Mouse (Mus musculus) embryonic facial prominence, embryonic 12.5 days (tissue): ENCODE measurements around the gene Fyco1. TPM values are rescaled to one million over a fixed set of nuclear protein-coding genes. Genes with fewer than 3 reads are reported as not detected.
A peak's percentile ranks its signal among the peaks of the same experiment; 100 is the strongest.

Experiments used
- ATAC-seq: fragments of 200-750 bp; cut with Nextera tagmentation; 2 replicates; pipeline ENCODE4 v1.8.0; 2017; ENCODE audit not compliant: insufficient number of reproducible peaks, insufficient read depth, low FRiP score, low TSS enrichment
- H3K27ac ChIP-seq: fragments of 300-500 bp; sonication (generic); 2 replicates; pipeline ENCODE4 v1.5.1; 2016; ENCODE audit warnings: mild to moderate bottlenecking
- H3K27me3 ChIP-seq: fragments of 300-500 bp; sonication (generic); 2 replicates; pipeline ENCODE4 v1.6.1; 2016; ENCODE audit warnings: mild to moderate bottlenecking, moderate library complexity
- H3K36me3 ChIP-seq: fragments of 300-500 bp; sonication (generic); 2 replicates; pipeline ENCODE4 v1.6.1; 2016; ENCODE audit warnings: mild to moderate bottlenecking
- H3K4me1 ChIP-seq: fragments of 300-500 bp; sonication (generic); 2 replicates; pipeline ENCODE4 v1.6.1; 2016
- H3K4me2 ChIP-seq: fragments of 300-500 bp; sonication (generic); replicated peaks from 2 replicates; pipeline ENCODE4 v1.6.1; 2016; ENCODE audit warnings: mild to moderate bottlenecking, moderate library complexity
- H3K4me3 ChIP-seq: fragments of 300-500 bp; sonication (generic); 2 replicates; pipeline ENCODE4 v1.5.1; 2016; ENCODE audit warnings: mild to moderate bottlenecking
- H3K9ac ChIP-seq: fragments of 300-500 bp; sonication (generic); 2 replicates; pipeline ENCODE4 v1.6.1; 2016; ENCODE audit warnings: mild to moderate bottlenecking, moderate library complexity
- H3K9me3 ChIP-seq: fragments of 300-500 bp; sonication (generic); 2 replicates; pipeline ENCODE4 v1.6.1; 2016; ENCODE audit warnings: mild to moderate bottlenecking, moderate library complexity
- WGBS: fragments of 180-500 bp; shearing (Covaris S2); methylation state at CpG from one replicate; pipeline ENCODE4 v1.1.7; 2016; 5-methylcytosine and 5-hydroxymethylcytosine counted together
- polyA plus RNA-seq: library from polyadenylated mRNA; unstranded; fragments of >200 nt; fragmentation: Nextera tagmentation; extraction: Ambion mirVana; gene quantifications from 2 replicates; pipeline ENCODE4 v1.2.1, GENCODE M21; 2016

The Fyco1 gene
- 13.6 and 13.9 TPM in 2 replicates for polyA plus RNA-seq

- ATAC-seq = peak; percentile 98
- under 1% methylated on average over 47 of the region's 47 CpGs for WGBS
- H3K9ac ChIP-seq = peak within 1 kb of the TSS; percentile 76
- peak within 1 kb of the TSS; percentile 72 for H3K4me2 ChIP-seq
- H3K27ac ChIP-seq = peak within 1 kb of the TSS; percentile 95
- H3K36me3 ChIP-seq = no peaks in the 10 kb centered on the region
- H3K27me3 ChIP-seq = no peaks in the 10 kb centered on the region
- H3K9me3 ChIP-seq = no peaks in the 10 kb centered on the region
- peaks cover 4% of the 10 kb centered on the region; the same call in 1 of the 2 replicates for H3K4me1 ChIP-seq
- peak within 1 kb of the TSS; percentile 76 for H3K4me3 ChIP-seq
Observed at GRCm38 (mm10) chr9:123851713-123852448, at the start of gene Fyco1. Gene Fyco1 (minus strand): TSS chr9:123851899.

GRCm38 (mm10) chr9:123872049-123872448 is 20.4 kb upstream of the Fyco1 start:
- no peaks in the 10 kb centered on the region for H3K36me3 ChIP-seq
- H3K9ac ChIP-seq = no peak overlapping the region
- H3K4me2 ChIP-seq = no peak overlapping the region
- no peaks in the 10 kb centered on the region for H3K9me3 ChIP-seq
- H3K27ac ChIP-seq = no peak overlapping the region
- no peaks in the 10 kb centered on the region for H3K27me3 ChIP-seq
- WGBS = 75% methylated on average over 4 of the region's 4 CpGs
- H3K4me1 ChIP-seq = no peaks in the 10 kb centered on the region
- no peak for ATAC-seq
- H3K4me3 ChIP-seq = no peak overlapping the region

- H3K27me3 ChIP-seq = no peaks in the 10 kb centered on the region
- no peak for ATAC-seq
- 64% methylated on average over 5 of the region's 6 CpGs for WGBS
Observed at GRCm38 (mm10) chr9:123869167-123869784, 17.6 kb upstream of the Fyco1 start.

GRCm38 (mm10) chr9:123863641-123864040 is 11.9 kb upstream of the Fyco1 start:
- WGBS = 82% methylated on average over 1 of the region's 1 CpGs
- H3K4me1 ChIP-seq = no peaks in the 10 kb centered on the region
- H3K9ac ChIP-seq = no peak overlapping the region
- H3K4me3 ChIP-seq = no peak overlapping the region
- H3K9me3 ChIP-seq = no peaks in the 10 kb centered on the region
- ATAC-seq = no peak
- no peak overlapping the region for H3K27ac ChIP-seq
- H3K4me2 ChIP-seq = no peak overlapping the region
- H3K27me3 ChIP-seq = no peaks in the 10 kb centered on the region
- no peaks in the 10 kb centered on the region for H3K36me3 ChIP-seq

More at GRCm38 (mm10) chr9:123869167-123869784, 17.6 kb upstream of the Fyco1 start:
- no peak overlapping the region for H3K4me2 ChIP-seq
- no peaks in the 10 kb centered on the region for H3K36me3 ChIP-seq
- no peaks in the 10 kb centered on the region for H3K9me3 ChIP-seq
- H3K9ac ChIP-seq = no peak overlapping the region
- H3K4me1 ChIP-seq = no peaks in the 10 kb centered on the region
- H3K27ac ChIP-seq = no peak overlapping the region
- H3K4me3 ChIP-seq = no peak overlapping the region

- WGBS = 89% methylated on average over 1 of the region's 1 CpGs
Observed at GRCm38 (mm10) chr9:123862895-123863616, 11.4 kb upstream of the Fyco1 start.

GRCm38 (mm10) chr9:123861929-123862328 is 10.2 kb upstream of the Fyco1 start, which contains the start of gene Xcr1:
Gene Xcr1 (minus strand): TSS chr9:123862029.
- Histone ChIP-seq H3K4me1 (no peaks in the 10 kb centered on the region), H3K27me3 (no peaks in the 10 kb centered on the region), H3K36me3 (no peaks in the 10 kb centered on the region), H3K4me3 (no peak within 1 kb of the TSS), H3K4me2 (no peak within 1 kb of the TSS), H3K9ac (no peak within 1 kb of the TSS), H3K9me3 (no peaks in the 10 kb centered on the region), H3K27ac (no peak within 1 kb of the TSS)
- 84% methylated on average over 9 of the region's 9 CpGs for WGBS
- no peak for ATAC-seq

More at GRCm38 (mm10) chr9:123862895-123863616, 11.4 kb upstream of the Fyco1 start:
- no peaks in the 10 kb centered on the region for H3K9me3 ChIP-seq
- no peaks in the 10 kb centered on the region for H3K27me3 ChIP-seq
- no peak overlapping the region for H3K27ac ChIP-seq
- H3K9ac ChIP-seq = no peak overlapping the region
- H3K4me1 ChIP-seq = no peaks in the 10 kb centered on the region
- H3K4me3 ChIP-seq = no peak overlapping the region
- H3K36me3 ChIP-seq = no peaks in the 10 kb centered on the region
- no peak overlapping the region for H3K4me2 ChIP-seq
- no peak for ATAC-seq

- Histone ChIP-seq H3K4me1 (no peaks in the 10 kb centered on the region), H3K4me2 (no peak overlapping the region), H3K9ac (no peak overlapping the region), H3K27ac (no peak overlapping the region), H3K36me3 (no peaks in the 10 kb centered on the region), H3K27me3 (no peaks in the 10 kb centered on the region), H3K9me3 (no peaks in the 10 kb centered on the region), H3K4me3 (no peak overlapping the region)
- 83% methylated on average over 2 of the region's 2 CpGs for WGBS
- no peak for ATAC-seq
Observed at GRCm38 (mm10) chr9:123856836-123857235, 5.1 kb upstream of the Fyco1 start.

- Histone ChIP-seq H3K4me3 (peak overlapping the region; percentile 30), H3K9ac (0 out of 2 replicates have a peak overlapping the region, but pooled peaks have one; percentile 25), H3K36me3 (no peaks in the 10 kb centered on the region), H3K27ac (no peak overlapping the region), H3K9me3 (no peaks in the 10 kb centered on the region), H3K4me2 (peak overlapping the region; percentile 53), H3K4me1 (peaks cover 4% of the 10 kb centered on the region; the same call in 1 of the 2 replicates), H3K27me3 (no peaks in the 10 kb centered on the region)
- 67% methylated on average over 5 of the region's 5 CpGs for WGBS
- no peak for ATAC-seq
Observed at GRCm38 (mm10) chr9:123852449-123853390, 1.0 kb upstream of the Fyco1 start.

GRCm38 (mm10) chr9:123851062-123851712 is 512 bp downstream of the Fyco1 start:
- H3K4me1 ChIP-seq = peaks cover 4% of the 10 kb centered on the region; the same call in 1 of the 2 replicates
- no peaks in the 10 kb centered on the region for H3K27me3 ChIP-seq
- peak overlapping the region; percentile 72 for H3K4me2 ChIP-seq
- peak; percentile 88 for ATAC-seq
- peak overlapping the region; percentile 76 for H3K4me3 ChIP-seq
- peak overlapping the region; percentile 95 for H3K27ac ChIP-seq
- H3K36me3 ChIP-seq = no peaks in the 10 kb centered on the region
- under 1% methylated on average over 27 of the region's 27 CpGs for WGBS
- H3K9ac ChIP-seq = peak overlapping the region; percentile 76
- H3K9me3 ChIP-seq = no peaks in the 10 kb centered on the region

- WGBS = 15% methylated on average over 2 of the region's 2 CpGs
- peak overlapping the region; percentile 95 for H3K27ac ChIP-seq
- ATAC-seq = no peak
Observed at GRCm38 (mm10) chr9:123850705-123851061, 1.0 kb downstream of the Fyco1 start.

More at GRCm38 (mm10) chr9:123850705-123851061, 1.0 kb downstream of the Fyco1 start:
- no peaks in the 10 kb centered on the region for H3K27me3 ChIP-seq
- peak overlapping the region; percentile 72 for H3K4me2 ChIP-seq
- peak overlapping the region; percentile 76 for H3K4me3 ChIP-seq
- no peaks in the 10 kb centered on the region for H3K36me3 ChIP-seq
- peak overlapping the region; percentile 76 for H3K9ac ChIP-seq
- no peaks in the 10 kb centered on the region for H3K9me3 ChIP-seq
- peaks cover 4% of the 10 kb centered on the region; the same call in 1 of the 2 replicates for H3K4me1 ChIP-seq
